Mouse (Mus musculus): ENCODE data around the gene Gpt2. TPM values are rescaled to one million over a fixed set of nuclear protein-coding genes. Genes with fewer than 3 reads are reported as not detected.

Gpt2 gene
- polyA plus RNA-seq, 1 experiment from 2014 or later = 4.6 TPM

DNA sequence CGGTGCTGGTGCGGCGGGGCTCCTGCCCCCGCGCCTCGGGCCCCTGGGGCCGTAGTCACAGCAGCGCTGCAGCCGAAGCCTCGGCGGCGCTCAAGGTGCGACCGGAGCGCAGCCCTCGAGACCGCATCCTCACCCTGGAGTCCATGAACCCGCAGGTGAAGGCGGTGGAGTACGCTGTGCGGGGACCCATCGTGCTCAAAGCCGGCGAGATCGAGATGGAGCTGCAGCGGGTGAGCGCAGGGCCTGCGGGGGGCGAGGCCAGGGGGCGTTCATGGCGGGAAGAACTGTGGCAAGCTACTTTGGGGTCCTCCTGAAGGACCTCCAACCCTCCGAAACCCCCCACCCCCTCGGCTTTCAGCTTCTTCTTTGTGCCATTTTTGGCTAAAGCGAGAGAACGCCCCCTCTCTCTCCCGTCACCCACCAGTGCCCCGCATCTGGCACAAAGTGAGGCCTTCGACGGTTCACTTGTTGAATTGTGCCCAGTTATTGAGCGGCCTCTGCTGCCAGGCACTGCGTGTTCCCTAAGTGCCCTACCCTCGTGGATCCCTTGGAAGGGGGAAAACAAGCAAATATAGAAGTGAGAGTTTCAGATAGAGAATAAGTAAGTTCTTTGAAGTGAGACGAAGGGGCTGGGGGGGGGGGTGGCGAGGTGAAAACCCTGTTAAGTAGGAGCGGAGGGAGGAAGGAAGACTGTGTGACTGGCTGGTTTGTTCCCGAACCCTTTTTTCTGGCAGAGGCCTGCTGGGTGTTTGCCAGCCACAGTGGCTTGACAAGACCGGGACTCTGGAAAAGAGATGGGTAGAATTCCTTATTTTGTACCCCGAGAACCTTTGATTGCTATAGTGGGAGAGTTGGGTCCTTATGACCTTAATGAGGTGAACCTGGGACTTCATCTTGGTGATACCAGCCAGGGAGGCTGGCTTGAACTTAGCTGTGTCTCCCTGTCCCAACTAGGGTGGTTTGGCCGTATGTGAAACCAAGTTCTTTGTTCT is 860 bp downstream of the Gpt2 start:
- peak overlapping the region; percentile 27; the same call in 1 of the 2 replicates for H3K9ac ChIP-seq (replicated peaks; ENCODE audit: low read depth)
- DNase-seq (ENCODE audit: low spot score) (no peak), ATAC-seq (peak; percentile 13)
- H3K9me3 ChIP-seq (ENCODE audit: low read length) = no peaks in the 10 kb centered on the region
- no peak overlapping the region for H3K27ac ChIP-seq (ENCODE audit: low read length)
- WGBS = 5% methylated on average over 41 of the region's 49 CpGs
- peak overlapping the region; percentile 65 for H3K4me3 ChIP-seq (ENCODE audit: low read depth, low read length)
- H3K4me2 ChIP-seq (replicated peaks; ENCODE audit: low read depth, low read length) = peak overlapping the region; percentile 94
- no peaks in the 10 kb centered on the region for H3K36me3 ChIP-seq (ENCODE audit: insufficient read depth, low read length)
- H3K4me1 ChIP-seq (ENCODE audit: insufficient read depth, low read depth, low read length) = peaks cover 4% of the 10 kb centered on the region
- H3K27me3 ChIP-seq (replicated peaks; ENCODE audit: insufficient read depth, low read length) = no peaks in the 10 kb centered on the region
- TF ChIP-seq EP300 (IDR thresholded peaks at IDR 0.05) = no peak
- no peak for TF ChIP-seq CTCF (IDR thresholded peaks at IDR 0.05)

DNA sequence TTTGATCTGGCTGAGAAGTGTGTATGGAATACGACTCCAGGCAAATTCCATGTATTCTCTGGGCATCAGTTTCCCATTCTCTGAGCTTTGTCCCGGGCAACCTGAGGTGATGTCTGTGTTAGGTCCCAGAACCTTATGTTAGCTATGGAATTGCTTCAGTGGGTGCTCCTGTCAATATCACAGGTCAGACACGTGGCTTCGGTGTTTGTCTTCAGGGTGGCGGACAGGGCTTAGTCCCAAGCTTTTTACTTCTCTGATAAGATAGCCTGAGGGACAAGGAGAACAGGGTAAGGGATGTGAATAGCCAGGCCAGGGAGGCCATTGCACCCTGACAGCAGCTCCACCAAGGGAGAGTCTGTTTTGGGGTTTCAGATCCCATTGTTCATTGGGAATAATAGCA is 3.7 kb downstream of the Gpt2 start:
- TF ChIP-seq EP300 (IDR thresholded peaks at IDR 0.05) (no peak), CTCF (IDR thresholded peaks at IDR 0.05) (no peak)
- no peaks in the 10 kb centered on the region for H3K27me3 ChIP-seq (replicated peaks; ENCODE audit: insufficient read depth, low read length)
- DNase-seq (ENCODE audit: low spot score) (no peak), ATAC-seq (no peak)
- H3K4me1 ChIP-seq (ENCODE audit: insufficient read depth, low read depth, low read length) = peaks cover 4% of the 10 kb centered on the region
- H3K4me2 ChIP-seq (replicated peaks; ENCODE audit: low read depth, low read length) = no peak overlapping the region
- WGBS = 81% methylated on average over 5 of the region's 5 CpGs
- H3K9ac ChIP-seq (replicated peaks; ENCODE audit: low read depth) = no peak overlapping the region
- no peaks in the 10 kb centered on the region for H3K36me3 ChIP-seq (ENCODE audit: insufficient read depth, low read length)
- no peak overlapping the region for H3K27ac ChIP-seq (ENCODE audit: low read length)
- no peaks in the 10 kb centered on the region for H3K9me3 ChIP-seq (ENCODE audit: low read length)
- H3K4me3 ChIP-seq (ENCODE audit: low read depth, low read length) = no peak overlapping the region

DNA sequence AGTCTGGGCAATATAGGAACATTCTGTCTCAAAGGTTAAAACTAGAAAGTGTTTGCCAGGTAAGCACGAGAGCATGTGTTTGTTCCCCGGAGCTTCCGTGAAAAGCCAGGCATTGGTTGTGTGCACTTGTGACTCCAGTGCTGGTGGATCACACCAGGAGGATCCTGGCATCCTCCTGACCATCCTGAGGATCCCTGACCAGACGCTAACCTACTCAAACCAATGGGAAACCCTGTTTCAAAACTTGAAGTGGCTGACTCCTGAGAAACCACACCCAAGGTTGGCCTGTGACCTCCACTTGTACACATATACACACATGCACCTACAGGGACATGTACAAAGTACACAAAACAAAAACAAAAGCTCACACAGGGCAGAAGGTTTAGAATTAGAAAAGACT is 4.4 kb downstream of the Gpt2 start:
- no peak overlapping the region for H3K4me3 ChIP-seq (ENCODE audit: low read depth, low read length)
- no peak for DNase-seq (ENCODE audit: low spot score)
- H3K9me3 ChIP-seq (ENCODE audit: low read length) = no peaks in the 10 kb centered on the region
- no peaks in the 10 kb centered on the region for H3K27me3 ChIP-seq (replicated peaks; ENCODE audit: insufficient read depth, low read length)
- TF ChIP-seq EP300 (IDR thresholded peaks at IDR 0.05) (no peak), CTCF (IDR thresholded peaks at IDR 0.05) (no peak)
- H3K4me1 ChIP-seq (ENCODE audit: insufficient read depth, low read depth, low read length) = peaks cover 4% of the 10 kb centered on the region
- H3K27ac ChIP-seq (ENCODE audit: low read length) = no peak overlapping the region
- no peak overlapping the region for H3K4me2 ChIP-seq (replicated peaks; ENCODE audit: low read depth, low read length)
- ATAC-seq = no peak
- no peaks in the 10 kb centered on the region for H3K36me3 ChIP-seq (ENCODE audit: insufficient read depth, low read length)
- 73% methylated on average over 4 of the region's 4 CpGs for WGBS
- H3K9ac ChIP-seq (replicated peaks; ENCODE audit: low read depth) = no peak overlapping the region

DNA sequence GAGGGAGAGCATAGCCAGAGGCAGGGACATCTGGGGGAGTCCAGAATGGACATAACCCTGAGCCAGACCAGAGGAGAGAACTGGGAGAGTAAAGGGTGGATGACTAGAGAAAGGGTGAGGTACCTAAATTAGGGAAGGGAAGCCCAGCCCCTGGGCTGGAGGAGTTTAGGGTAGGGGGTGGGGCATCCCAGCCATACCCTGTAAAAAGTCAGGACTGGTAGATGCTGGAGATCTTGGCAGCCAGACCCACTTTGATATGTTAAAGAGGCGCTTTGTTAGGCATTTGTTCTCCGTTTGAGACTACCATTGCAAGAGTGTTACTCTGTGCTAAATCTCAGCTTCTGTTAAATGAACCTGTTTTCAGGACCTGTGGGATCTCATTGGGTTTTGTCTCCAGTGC is 6.2 kb downstream of the Gpt2 start:
- WGBS = 68% methylated on average over 2 of the region's 2 CpGs
- H3K27me3 ChIP-seq (replicated peaks; ENCODE audit: insufficient read depth, low read length) = no peaks in the 10 kb centered on the region

DNA sequence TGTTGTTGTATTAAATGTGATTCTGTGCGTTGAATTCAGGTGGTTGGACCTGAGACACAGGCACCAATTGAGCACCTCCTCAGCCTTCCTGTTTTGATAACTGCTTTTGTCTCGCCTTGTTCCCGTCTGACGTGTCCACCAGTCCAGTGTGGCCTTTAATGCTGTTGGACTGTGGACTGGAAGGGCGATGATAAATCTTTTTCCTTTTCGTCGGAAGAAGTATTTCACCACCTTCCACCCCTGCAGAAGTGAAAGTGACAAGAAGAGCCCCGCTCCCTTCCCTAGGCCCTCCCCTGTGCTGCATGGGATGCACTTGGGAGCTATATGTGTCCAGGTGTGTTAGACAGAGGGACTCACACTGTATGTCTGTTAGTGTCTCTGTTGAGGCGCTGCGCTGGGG is 8.1 kb downstream of the Gpt2 start:
- no peaks in the 10 kb centered on the region for H3K4me1 ChIP-seq (ENCODE audit: insufficient read depth, low read depth, low read length)
- H3K9me3 ChIP-seq (ENCODE audit: low read length) = no peaks in the 10 kb centered on the region
- no peaks in the 10 kb centered on the region for H3K36me3 ChIP-seq (ENCODE audit: insufficient read depth, low read length)
- no peak overlapping the region for H3K4me3 ChIP-seq (ENCODE audit: low read depth, low read length)
- ATAC-seq = no peak
- no peak overlapping the region for H3K4me2 ChIP-seq (replicated peaks; ENCODE audit: low read depth, low read length)
- no peak for TF ChIP-seq EP300 (IDR thresholded peaks at IDR 0.05)
- no peak for TF ChIP-seq CTCF (IDR thresholded peaks at IDR 0.05)
- DNase-seq (ENCODE audit: low spot score) = no peak
- H3K9ac ChIP-seq (replicated peaks; ENCODE audit: low read depth) = no peak overlapping the region
- no peak overlapping the region for H3K27ac ChIP-seq (ENCODE audit: low read length)
- H3K27me3 ChIP-seq (replicated peaks; ENCODE audit: insufficient read depth, low read length) = no peaks in the 10 kb centered on the region
- WGBS = 80% methylated on average over 10 of the region's 10 CpGs

More for the DNA sequence above, 6.2 kb downstream of the Gpt2 start:
- no peak overlapping the region for H3K4me3 ChIP-seq (ENCODE audit: low read depth, low read length)
- DNase-seq (ENCODE audit: low spot score) (no peak), ATAC-seq (no peak)
- H3K9me3 ChIP-seq (ENCODE audit: low read length) = no peaks in the 10 kb centered on the region
- H3K36me3 ChIP-seq (ENCODE audit: insufficient read depth, low read length) = no peaks in the 10 kb centered on the region
- TF ChIP-seq EP300 (IDR thresholded peaks at IDR 0.05) (no peak), CTCF (IDR thresholded peaks at IDR 0.05) (no peak)
- no peaks in the 10 kb centered on the region for H3K4me1 ChIP-seq (ENCODE audit: insufficient read depth, low read depth, low read length)
- no peak overlapping the region for H3K9ac ChIP-seq (replicated peaks; ENCODE audit: low read depth)
- no peak overlapping the region for H3K4me2 ChIP-seq (replicated peaks; ENCODE audit: low read depth, low read length)
- no peak overlapping the region for H3K27ac ChIP-seq (ENCODE audit: low read length)

DNA sequence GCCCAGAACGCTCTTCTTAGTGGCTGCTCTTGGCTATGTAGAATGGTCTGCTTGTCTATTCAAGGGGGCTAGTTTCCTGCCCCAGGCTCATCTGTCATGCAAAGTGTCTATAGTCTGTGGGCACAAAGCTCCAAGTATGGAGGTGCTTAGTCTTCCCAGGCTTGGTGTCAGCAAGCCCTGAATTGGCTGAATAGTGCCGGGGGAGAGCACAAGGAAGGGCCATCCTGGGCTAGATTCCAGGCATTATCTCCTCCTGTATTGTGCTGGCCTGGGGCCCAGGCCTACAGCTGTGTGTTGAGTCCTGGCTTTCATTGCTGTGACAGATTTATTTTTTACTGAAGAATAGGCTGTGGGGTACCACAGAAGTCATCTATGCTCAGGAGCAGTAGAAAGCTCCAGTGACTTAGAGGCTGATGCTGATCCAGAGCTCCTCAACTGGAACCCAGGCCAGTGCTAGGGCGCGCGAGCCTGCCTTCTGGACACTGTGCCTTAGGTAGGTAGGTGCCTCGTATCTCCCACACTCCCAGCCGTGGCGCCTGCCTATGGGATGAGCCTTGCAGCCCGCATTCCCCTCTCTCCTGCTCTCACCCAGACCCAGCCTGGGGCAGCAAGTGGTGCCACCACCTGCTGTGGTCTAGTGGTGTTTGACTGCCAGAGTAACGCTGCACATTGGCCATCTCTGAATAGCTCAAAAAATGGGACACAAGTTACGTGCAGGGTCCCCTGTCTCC is 8.7 kb downstream of the Gpt2 start:
- H3K36me3 ChIP-seq (ENCODE audit: insufficient read depth, low read length) = no peaks in the 10 kb centered on the region
- TF ChIP-seq CTCF (IDR thresholded peaks at IDR 0.05) = no peak
- no peak for TF ChIP-seq EP300 (IDR thresholded peaks at IDR 0.05)
- H3K27ac ChIP-seq (ENCODE audit: low read length) = no peak overlapping the region
- no peaks in the 10 kb centered on the region for H3K9me3 ChIP-seq (ENCODE audit: low read length)
- H3K4me3 ChIP-seq (ENCODE audit: low read depth, low read length) = no peak overlapping the region
- H3K9ac ChIP-seq (replicated peaks; ENCODE audit: low read depth) = no peak overlapping the region
- H3K27me3 ChIP-seq (replicated peaks; ENCODE audit: insufficient read depth, low read length) = no peaks in the 10 kb centered on the region
- H3K4me1 ChIP-seq (ENCODE audit: insufficient read depth, low read depth, low read length) = no peaks in the 10 kb centered on the region
- 75% methylated on average over 11 of the region's 11 CpGs for WGBS
- ATAC-seq (no peak), DNase-seq (ENCODE audit: low spot score) (no peak)
- no peak overlapping the region for H3K4me2 ChIP-seq (replicated peaks; ENCODE audit: low read depth, low read length)

Measured in lung, postnatal 0 days (tissue).